Mouse (Mus musculus) MEL (cell line): ENCODE measurements at regions not wholly inside any gene's neighbourhood (a gene's known extent, or its start where the extent isn't known, plus 50 kb on each side); places are given as distances from the start of the nearest gene placed in this dataset.

Experiments used
- DNase-seq: peaks from one replicate; pipeline ENCODE4 v3.0.0; 2011; ENCODE audit warnings: low read depth, low spot score
- H3K27ac ChIP-seq: 2 replicates; pipeline ENCODE4 v1.5.1; 2012; ENCODE audit warnings: low read depth, mild to moderate bottlenecking, control low read depth, low read length, moderate library complexity; ENCODE audit not compliant: control insufficient read depth
- H3K27me3 ChIP-seq, 2 experiments: fragments of 150-350 bp in 1 of 2; sonication (generic) in 1 of 2; 2 replicates each; pipeline ENCODE4 v1.6.1; 2012; ENCODE audit warnings: low read length in 2 of 2, mild to moderate bottlenecking in 2 of 2, improper control_type of control experiment in 1 of 2, moderate library complexity in 1 of 2; ENCODE audit not compliant: insufficient read depth in 2 of 2, control insufficient read depth in 1 of 2
- H3K36me3 ChIP-seq, 2 experiments: 2 replicates each; pipeline ENCODE4 v1.6.1; 2012 to 2014; ENCODE audit warnings: low read length in 2 of 2, improper control_type of control experiment in 1 of 2, inconsistent platforms in 1 of 2, mild to moderate bottlenecking in 1 of 2; ENCODE audit not compliant: insufficient read depth in 2 of 2, control insufficient read depth in 1 of 2
- H3K4me1 ChIP-seq, 2 experiments: fragments of 150-350 bp in 1 of 2; sonication (generic) in 1 of 2; 2 replicates each; pipeline ENCODE4 v1.6.1; 2012; ENCODE audit warnings: low read length in 2 of 2, improper control_type of control experiment in 1 of 2, mild to moderate bottlenecking in 1 of 2; ENCODE audit not compliant: insufficient read depth in 2 of 2, control insufficient read depth in 1 of 2
- H3K4me3 ChIP-seq, 2 experiments: fragments of 150-350 bp in 1 of 2; sonication (generic) in 1 of 2; 2 replicates each; pipeline ENCODE4 v1.5.1; 2012; ENCODE audit warnings: low read depth in 2 of 2, low read length in 2 of 2, mild to moderate bottlenecking in 2 of 2, moderate library complexity in 2 of 2, control low read depth in 1 of 2, improper control_type of control experiment in 1 of 2; ENCODE audit not compliant: control insufficient read depth in 1 of 2, insufficient read depth in 1 of 2
- H3K79me2 ChIP-seq: 2 replicates; pipeline ENCODE4 v1.6.1; 2012; ENCODE audit warnings: mild to moderate bottlenecking, low read length, moderate library complexity; ENCODE audit not compliant: control insufficient read depth, poor library complexity, insufficient read depth
- H3K9ac ChIP-seq: 2 replicates; pipeline ENCODE4 v1.6.1; 2012; ENCODE audit warnings: low read depth, mild to moderate bottlenecking, control low read depth, low read length, moderate library complexity; ENCODE audit not compliant: control insufficient read depth, poor library complexity, severe bottlenecking
- H3K9me3 ChIP-seq: fragments of 150-350 bp; sonication (generic); replicated peaks from 2 replicates; pipeline ENCODE4 v1.6.1; 2012; ENCODE audit warnings: mild to moderate bottlenecking, low read length, improper control_type of control experiment, moderate library complexity; ENCODE audit not compliant: insufficient read depth
- CHD1 ChIP-seq: IDR thresholded peaks from 2 replicates; pipeline ENCODE4 v1.6.1; 2012; ENCODE audit warnings: low read depth, mild to moderate bottlenecking, inconsistent platforms, low read length, improper control_type of control experiment
- CHD2 ChIP-seq: IDR thresholded peaks from 2 replicates; pipeline ENCODE4 v1.6.1; 2011; ENCODE audit warnings: low read length, improper control_type of control experiment
- E2F4 ChIP-seq: IDR thresholded peaks from 2 replicates; pipeline ENCODE4 v1.6.1; 2011; ENCODE audit warnings: low read depth, low read length, improper control_type of control experiment, borderline replicate concordance
- EP300 ChIP-seq, 2 experiments: IDR thresholded peaks; 2 replicates each; pipeline ENCODE4 v1.6.1; 2011; ENCODE audit warnings: improper control_type of control experiment in 2 of 2, low read length in 2 of 2, low read depth in 1 of 2, mild to moderate bottlenecking in 1 of 2
- GATA1 ChIP-seq: IDR thresholded peaks from 2 replicates; pipeline ENCODE4 v1.6.1; 2011; ENCODE audit warnings: low read depth, low read length, improper control_type of control experiment
- KAT2A ChIP-seq: conservative IDR thresholded peaks from 2 replicates; pipeline ENCODE4 v1.6.1; 2012; ENCODE audit warnings: low read depth, low read length, improper control_type of control experiment, inconsistent platforms
- MAFK ChIP-seq: IDR thresholded peaks from 2 replicates; pipeline ENCODE4 v1.6.1; 2011; ENCODE audit warnings: low read depth, mild to moderate bottlenecking, low read length, improper control_type of control experiment, borderline replicate concordance
- MAX ChIP-seq: IDR thresholded peaks from 2 replicates; pipeline ENCODE4 v1.6.1; 2011; ENCODE audit warnings: low read length, improper control_type of control experiment
- MXI1 ChIP-seq: IDR thresholded peaks from 2 replicates; pipeline ENCODE4 v1.6.1; 2011; ENCODE audit warnings: mild to moderate bottlenecking, low read depth, low read length, improper control_type of control experiment
- MYB ChIP-seq: IDR thresholded peaks from 2 replicates; pipeline ENCODE4 v1.6.1; 2011; ENCODE audit warnings: mild to moderate bottlenecking, low read depth, low read length, improper control_type of control experiment
- MYC ChIP-seq: IDR thresholded peaks from 2 replicates; pipeline ENCODE4 v1.6.1; 2011; ENCODE audit warnings: low read depth, mild to moderate bottlenecking, low read length, improper control_type of control experiment, moderate library complexity
- NELFE ChIP-seq: IDR thresholded peaks from 2 replicates; pipeline ENCODE4 v1.6.1; 2011; ENCODE audit warnings: low read depth, low read length, improper control_type of control experiment
- POLR2A ChIP-seq, 2 experiments: IDR thresholded peaks; 2 replicates each; pipeline ENCODE4 v1.6.1; 2011 to 2012; ENCODE audit warnings: low read length in 2 of 2, mild to moderate bottlenecking in 2 of 2, control low read depth in 1 of 2, improper control_type of control experiment in 1 of 2, low read depth in 1 of 2, moderate library complexity in 1 of 2; ENCODE audit not compliant: control insufficient read depth in 1 of 2, insufficient read depth in 1 of 2, poor library complexity in 1 of 2
- POLR2AphosphoS5 ChIP-seq: IDR thresholded peaks from 2 replicates; pipeline ENCODE4 v1.6.1; 2012; ENCODE audit warnings: low read depth, borderline replicate concordance, mild to moderate bottlenecking, inconsistent platforms, low read length, moderate library complexity, mixed read lengths
- RAD21 ChIP-seq: IDR thresholded peaks from 2 replicates; pipeline ENCODE4 v1.6.1; 2011; ENCODE audit warnings: mild to moderate bottlenecking, low read depth, low read length, improper control_type of control experiment
- SMC3 ChIP-seq: IDR thresholded peaks from 2 replicates; pipeline ENCODE4 v1.6.1; 2011; ENCODE audit warnings: low read depth, low read length, improper control_type of control experiment
- TBP ChIP-seq: IDR thresholded peaks from 2 replicates; pipeline ENCODE4 v1.8.0; 2011; ENCODE audit warnings: low read depth, low read length, improper control_type of control experiment
- UBTF ChIP-seq: IDR thresholded peaks from 2 replicates; pipeline ENCODE4 v1.6.1; 2012; ENCODE audit warnings: low read depth, mild to moderate bottlenecking, inconsistent platforms, low read length, improper control_type of control experiment, moderate library complexity, borderline replicate concordance; ENCODE audit not compliant: insufficient read depth
- USF1 ChIP-seq: IDR thresholded peaks from 2 replicates; pipeline ENCODE4 v1.6.1; 2014; ENCODE audit warnings: low read depth, mild to moderate bottlenecking, inconsistent platforms, low read length, improper control_type of control experiment, moderate library complexity
- USF2 ChIP-seq, 2 experiments: IDR thresholded peaks; 2 replicates each; pipeline ENCODE4 v1.6.1; 2011 to 2012; ENCODE audit warnings: improper control_type of control experiment in 2 of 2, low read length in 2 of 2, borderline replicate concordance in 1 of 2, inconsistent platforms in 1 of 2, low read depth in 1 of 2, mild to moderate bottlenecking in 1 of 2; ENCODE audit not compliant: insufficient read depth in 1 of 2
- ZC3H11A ChIP-seq: IDR thresholded peaks from 2 replicates; pipeline ENCODE4 v1.6.1; 2012; ENCODE audit warnings: low read depth, mild to moderate bottlenecking, inconsistent platforms, low read length, improper control_type of control experiment
- ZMIZ1 ChIP-seq: IDR thresholded peaks from 2 replicates; pipeline ENCODE4 v1.6.1; 2012; ENCODE audit warnings: low read depth, mild to moderate bottlenecking, inconsistent platforms, low read length, improper control_type of control experiment, moderate library complexity
- ZNF384 ChIP-seq: IDR thresholded peaks from 2 replicates; pipeline ENCODE4 v1.6.1; 2012; ENCODE audit warnings: low read depth, mild to moderate bottlenecking, inconsistent platforms, low read length, improper control_type of control experiment

DNA sequence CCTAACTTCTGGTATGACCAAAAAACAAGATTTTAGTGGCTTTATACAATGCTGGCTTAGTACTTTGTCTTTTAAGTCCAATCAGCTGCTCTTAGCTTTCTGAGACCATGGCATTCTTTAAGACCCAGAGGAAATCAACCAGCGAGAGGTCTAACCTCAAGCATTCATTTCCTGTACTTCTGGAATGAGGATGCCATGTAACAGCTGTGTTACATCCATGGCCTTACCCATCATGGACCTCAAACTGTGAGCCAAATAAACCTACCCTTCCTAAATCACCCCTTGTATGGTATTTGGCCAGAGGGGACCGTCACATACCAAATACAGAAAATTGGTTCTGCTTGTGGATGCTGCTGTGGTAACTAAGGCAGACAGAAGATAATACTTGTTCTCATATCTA, 372.1 kb upstream of the Atp2b1 start:
- no peak overlapping the region for H3K27ac ChIP-seq
- TF ChIP-seq MYC (no peak), POLR2A (IDR thresholded peaks at IDR 0.05; ENCODE audit: control insufficient read depth in 1 of 2, insufficient read depth in 1 of 2, low read depth in 1 of 2, low read length in 2 of 2, poor library complexity in 1 of 2) (no peak), KAT2A (no peak), GATA1 (no peak), MAX (no peak), CHD1 (no peak), POLR2AphosphoS5 (no peak), EP300 (IDR thresholded peaks at IDR 0.05; ENCODE audit: low read depth in 1 of 2, low read length in 2 of 2) (no peak), E2F4 (no peak), USF1 (no peak)
- no peaks in the 10 kb centered on the region for H3K79me2 ChIP-seq
- no peaks in the 10 kb centered on the region for H3K4me1 ChIP-seq
- no peak overlapping the region for H3K4me3 ChIP-seq
- no peaks in the 10 kb centered on the region for H3K9me3 ChIP-seq
- no peak overlapping the region for H3K9ac ChIP-seq
- no peaks in the 10 kb centered on the region for H3K27me3 ChIP-seq
- DNase-seq = no peak
- no peaks in the 10 kb centered on the region for H3K36me3 ChIP-seq

DNA sequence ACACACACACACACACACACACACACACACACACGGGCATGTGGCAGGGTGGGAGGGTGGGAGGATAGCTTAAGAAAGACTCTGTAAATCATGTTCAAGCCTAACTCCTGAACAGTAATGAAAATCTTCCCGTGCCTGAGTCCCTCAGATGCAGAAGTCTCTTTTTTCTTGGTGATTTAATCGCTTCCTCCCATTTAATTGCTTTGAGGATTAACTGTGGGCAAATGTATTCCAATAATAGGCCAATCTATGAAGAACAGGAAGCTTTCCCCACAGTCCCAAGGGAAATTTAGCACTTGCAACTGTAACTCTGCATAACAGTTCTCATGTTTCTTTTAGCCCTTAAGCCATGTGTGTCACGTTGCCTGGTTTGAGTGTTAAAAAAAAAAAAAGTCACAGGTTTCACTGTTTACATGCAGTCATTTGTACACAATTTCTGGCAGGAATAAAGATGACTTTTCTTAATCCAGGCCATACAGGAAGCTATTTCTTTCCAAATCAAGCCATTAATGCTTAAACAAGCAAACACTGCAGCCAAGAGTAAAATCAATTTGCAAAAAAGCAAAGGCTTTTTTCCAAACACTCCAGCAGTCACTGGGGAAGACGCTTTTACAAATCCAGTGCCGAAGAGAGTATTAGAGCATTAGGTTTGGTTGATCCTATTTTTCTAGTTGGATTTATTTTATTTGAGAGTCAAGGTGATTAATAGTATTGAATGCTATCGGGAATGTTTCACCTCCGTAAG, 370.8 kb upstream of the Atp2b1 start:
- no peak for DNase-seq
- Histone ChIP-seq H3K4me3 (no peak overlapping the region), H3K9me3 (no peaks in the 10 kb centered on the region), H3K79me2 (no peaks in the 10 kb centered on the region), H3K27ac (no peak overlapping the region), H3K27me3 (no peaks in the 10 kb centered on the region), H3K36me3 (no peaks in the 10 kb centered on the region), H3K4me1 (no peaks in the 10 kb centered on the region)
- TF ChIP-seq SMC3 = no peak
- no peak for TF ChIP-seq USF2 (IDR thresholded peaks at IDR 0.05; ENCODE audit: borderline replicate concordance in 1 of 2, insufficient read depth in 1 of 2, low read depth in 1 of 2, low read length in 2 of 2)
- no peak for TF ChIP-seq RAD21
- TF ChIP-seq ZMIZ1 = no peak
- no peak for TF ChIP-seq CHD2
- no peak for TF ChIP-seq USF1
- TF ChIP-seq ZNF384 = no peak
- no peak for TF ChIP-seq MAFK
- TF ChIP-seq NELFE = no peak
- no peak for TF ChIP-seq UBTF
- TF ChIP-seq POLR2A (IDR thresholded peaks at IDR 0.05; ENCODE audit: control insufficient read depth in 1 of 2, insufficient read depth in 1 of 2, low read depth in 1 of 2, low read length in 2 of 2, poor library complexity in 1 of 2) = no peak
- no peak for TF ChIP-seq MXI1
- TF ChIP-seq EP300 (IDR thresholded peaks at IDR 0.05; ENCODE audit: low read depth in 1 of 2, low read length in 2 of 2) = no peak
- no peak for TF ChIP-seq TBP
- no peak for TF ChIP-seq E2F4
- TF ChIP-seq MYB = no peak
- no peak for TF ChIP-seq ZC3H11A
- TF ChIP-seq, all 39 proteins: peak for 0
- no peak overlapping the region for H3K9ac ChIP-seq
